Mouse (Mus musculus) urinary bladder, postnatal 36 days (tissue): Measurements from ENCODE around the gene Map3k20.

ENCODE experiments used
- DNase-seq, 2 experiments: peaks; one replicate each; pipeline ENCODE4 v3.0.0; 2022; ENCODE audit warnings: low spot score in 2 of 2, mixed read lengths in 1 of 2

Map3k20 gene

DNA sequence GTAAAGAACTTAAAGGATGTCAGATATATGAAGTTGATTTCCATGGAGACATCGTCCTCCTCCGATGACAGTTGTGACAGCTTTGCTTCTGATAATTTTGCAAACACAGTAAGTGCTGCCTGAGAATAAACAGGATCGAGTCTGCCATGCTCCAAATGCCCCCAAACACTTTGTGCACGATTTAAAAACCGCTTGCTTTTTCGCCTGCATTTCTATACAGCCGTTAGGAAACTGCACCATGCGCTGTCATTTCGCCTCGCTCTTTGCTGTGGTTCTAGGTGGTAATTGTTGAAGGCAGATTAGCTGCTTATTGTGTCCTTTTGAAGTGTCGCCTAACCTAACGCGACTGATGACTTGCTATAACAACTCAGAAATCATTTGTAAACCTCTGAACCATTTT lies 193.5 kb downstream of the Map3k20 start:
- DNase-seq, result no peak

DNA sequence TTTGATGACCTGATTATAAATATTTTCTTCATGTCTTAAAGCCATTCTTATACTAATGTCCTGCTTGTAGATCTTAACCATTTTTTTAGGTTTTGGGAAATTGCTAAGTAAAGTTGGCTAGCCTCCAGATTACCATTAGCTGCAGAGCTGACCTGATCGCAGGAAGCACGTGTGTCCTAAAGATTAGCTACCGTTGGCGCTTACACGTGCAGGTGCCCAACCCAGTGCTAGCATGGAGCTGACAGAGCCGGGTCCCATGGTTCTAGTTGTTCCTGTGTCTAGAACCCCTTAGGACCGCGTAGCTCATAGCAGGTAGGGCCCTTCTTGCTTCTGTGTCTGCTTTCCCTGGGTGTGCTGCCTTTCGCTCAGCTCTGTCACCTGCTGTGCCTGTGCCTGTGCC lies 194.4 kb downstream of the Map3k20 start:
- DNase-seq, result no peak

GRCm38 (mm10) chr2:72491650-72492049 lies 206.2 kb downstream of the Map3k20 start:
- DNase-seq, result no peak
